Mouse (Mus musculus): ENCODE measurements at regions not wholly inside any gene's neighbourhood (a gene's known extent, or its start where the extent isn't known, plus 50 kb on each side); places are given as distances from the start of the nearest gene placed in this dataset.

DNA sequence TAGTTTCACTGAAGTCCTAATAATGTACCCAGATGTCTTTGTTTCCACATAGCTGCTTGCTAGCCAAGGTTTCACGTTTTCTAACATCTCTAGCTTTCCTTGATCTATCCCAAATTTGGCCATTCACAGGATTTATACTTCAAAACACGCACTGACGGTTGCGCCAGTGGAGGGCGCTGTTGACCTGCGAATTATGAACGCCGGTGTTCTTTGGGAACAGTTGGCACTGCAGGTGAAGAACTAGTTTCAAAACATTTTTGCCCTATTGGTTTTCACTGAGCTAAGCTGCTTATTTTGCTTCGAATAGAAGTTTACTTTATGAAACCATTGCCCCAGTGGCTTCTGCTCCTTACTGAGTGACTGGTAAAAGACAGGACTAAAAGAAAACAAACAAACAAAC lies 76.7 kb upstream of the Slitrk3 start:
- TF ChIP-seq TAL1 (IDR thresholded peaks at IDR 0.05; ENCODE audit: low read length) (no peak), GATA1 (IDR thresholded peaks at IDR 0.05; ENCODE audit: low read length) (no peak)
- Histone ChIP-seq H3K9me3 (ENCODE audit: control insufficient read depth, low read length) (no peaks in the 10 kb centered on the region), H3K27me3 (ENCODE audit: control insufficient read depth) (no peaks in the 10 kb centered on the region), H3K36me3 (ENCODE audit: control insufficient read depth) (no peaks in the 10 kb centered on the region), H3K4me3 (replicated peaks) (no peak overlapping the region), H3K4me1 (ENCODE audit: control insufficient read depth) (no peaks in the 10 kb centered on the region)

DNA sequence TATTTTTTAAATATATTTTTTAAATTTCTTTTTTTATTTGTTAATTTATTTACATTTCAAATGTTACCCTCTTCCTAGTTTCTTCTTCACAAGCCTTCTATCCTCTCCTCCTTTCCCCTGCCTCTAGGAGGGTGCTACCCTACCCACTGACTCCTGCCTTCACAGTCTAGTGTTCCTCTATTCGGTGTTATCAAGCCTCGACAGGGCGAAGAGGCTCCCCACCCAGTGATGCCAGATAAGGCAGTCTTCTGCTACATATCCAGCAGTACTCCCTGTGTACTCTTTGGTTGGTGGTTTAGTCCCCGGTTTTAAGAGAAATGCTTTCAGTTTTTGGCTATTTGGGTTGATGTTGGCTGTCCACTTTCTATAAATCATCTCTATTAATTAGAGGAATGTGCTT lies 67.5 kb upstream of the Slitrk3 start:
- Histone ChIP-seq H3K9me3 (ENCODE audit: control insufficient read depth, low read length) (no peaks in the 10 kb centered on the region), H3K27me3 (ENCODE audit: control insufficient read depth) (no peaks in the 10 kb centered on the region), H3K4me1 (ENCODE audit: control insufficient read depth) (no peaks in the 10 kb centered on the region; the same call in 1 of the 2 replicates), H3K4me3 (replicated peaks) (no peak overlapping the region), H3K36me3 (ENCODE audit: control insufficient read depth) (no peaks in the 10 kb centered on the region)
- TF ChIP-seq GATA1 (IDR thresholded peaks at IDR 0.05; ENCODE audit: low read length): no peak
- peak; percentile 17; the same call in 1 of the 3 replicates for TF ChIP-seq TAL1 (IDR thresholded peaks at IDR 0.05; ENCODE audit: low read length)

DNA sequence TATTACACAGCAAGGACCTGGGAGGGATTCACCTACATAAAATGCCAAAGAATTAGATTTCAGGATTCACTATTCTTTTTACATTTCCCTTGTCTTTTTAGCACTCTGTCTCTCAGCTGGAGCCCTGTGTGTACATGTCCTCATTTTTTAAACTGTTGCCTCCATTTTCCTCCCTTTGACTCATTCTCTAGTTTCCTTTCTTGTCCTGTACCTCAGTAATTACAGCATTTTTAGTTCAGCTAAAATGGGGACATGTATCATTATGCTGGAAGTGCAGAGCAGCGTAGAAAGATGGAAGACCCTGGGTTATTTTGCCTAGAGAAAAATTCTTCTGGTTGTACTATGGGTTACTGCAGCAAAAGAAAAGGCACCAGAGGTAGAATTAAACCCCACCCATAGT lies 51.5 kb upstream of the Slitrk3 start:
- TF ChIP-seq TAL1 (IDR thresholded peaks at IDR 0.05; ENCODE audit: low read length): no peak
- Histone ChIP-seq H3K9me3 (ENCODE audit: control insufficient read depth, low read length) (peaks cover 2% of the 10 kb centered on the region; the same call in 1 of the 2 replicates), H3K36me3 (ENCODE audit: control insufficient read depth) (no peaks in the 10 kb centered on the region), H3K4me3 (replicated peaks) (no peak overlapping the region), H3K27me3 (ENCODE audit: control insufficient read depth) (no peaks in the 10 kb centered on the region), H3K4me1 (ENCODE audit: control insufficient read depth) (no peaks in the 10 kb centered on the region)
